Mouse (Mus musculus) G1E (cell line): Measurements from ENCODE around the gene Nploc4. TPM values are rescaled to one million over a fixed set of nuclear protein-coding genes. Genes with fewer than 3 reads are reported as not detected.

Experiments used
- ATAC-seq: 2 replicates; pipeline ENCODE4 v1.8.0; 2016; ENCODE audit warnings: mild to moderate bottlenecking; ENCODE audit not compliant: insufficient number of reproducible peaks, poor library complexity, low FRiP score, severe bottlenecking; ENCODE audit errors: extremely low read depth
- DNase-seq: peaks from one replicate; pipeline ENCODE4 v3.0.0; 2012; ENCODE audit warnings: low spot score
- H3K27me3 ChIP-seq: 2 replicates; pipeline ENCODE4 v1.6.1; 2012; ENCODE audit warnings: mild to moderate bottlenecking, low read length, inconsistent platforms; ENCODE audit not compliant: insufficient read depth
- H3K36me3 ChIP-seq: replicated peaks from 2 replicates; pipeline ENCODE3; 2012; ENCODE audit warnings: mild to moderate bottlenecking, inconsistent platforms
- H3K4me1 ChIP-seq: 2 replicates; pipeline ENCODE4 v1.6.1; 2012; ENCODE audit warnings: low read depth, low read length, inconsistent platforms, mixed read lengths; ENCODE audit not compliant: insufficient read depth
- H3K4me3 ChIP-seq: 2 replicates; pipeline ENCODE4 v1.5.1; 2012; ENCODE audit warnings: low read depth, mild to moderate bottlenecking, inconsistent platforms, low read length, moderate library complexity, mixed read lengths
- H3K9me3 ChIP-seq: replicated peaks from 2 replicates; pipeline ENCODE4 v1.6.1; 2012; ENCODE audit warnings: inconsistent platforms
- CTCF ChIP-seq: IDR thresholded peaks from 2 replicates; pipeline ENCODE4 v1.5.1; 2012; ENCODE audit warnings: low read depth, low read length, inconsistent platforms, mixed read lengths
- GATA1 ChIP-seq: IDR thresholded peaks from 2 replicates; pipeline ENCODE4 v1.6.1; 2012; ENCODE audit warnings: borderline replicate concordance, low read length, inconsistent platforms, mixed read lengths
- GATA2 ChIP-seq: IDR thresholded peaks from 2 replicates; pipeline ENCODE4 v1.6.1; 2012; ENCODE audit warnings: low read depth, low read length, inconsistent platforms, borderline replicate concordance
- POLR2AphosphoS5 ChIP-seq: IDR thresholded peaks from 2 replicates; pipeline ENCODE4 v1.6.1; 2012; ENCODE audit warnings: low read depth, low read length, inconsistent platforms; ENCODE audit not compliant: insufficient replicate concordance
- TAL1 ChIP-seq: conservative IDR thresholded peaks from 2 replicates; pipeline ENCODE4 v1.6.1; 2012; ENCODE audit warnings: low read depth, low read length, inconsistent platforms, mixed read lengths
- polyA plus RNA-seq: library from polyadenylated mRNA; stranded (reverse); fragments of >175 nt; gene quantifications from 2 replicates; pipeline ENCODE4 v1.2.3, GENCODE M21; 2012
- total RNA-seq, 2 experiments: library from RNA; stranded (forward) in 1 of 2; stranded (reverse) in 1 of 2; fragments of 200-1000 nt in 1 of 2; fragments of >200 nt in 1 of 2; fragmentation: Nextera tagmentation in 1 of 2; gene quantifications; 2 replicates each; pipeline ENCODE4 v1.2.3; 2014 to 2017

Gene Nploc4
- total and polyA plus RNA-seq, 3 experiments: 42.7 to 72.4 (median 61.7) TPM

DNA sequence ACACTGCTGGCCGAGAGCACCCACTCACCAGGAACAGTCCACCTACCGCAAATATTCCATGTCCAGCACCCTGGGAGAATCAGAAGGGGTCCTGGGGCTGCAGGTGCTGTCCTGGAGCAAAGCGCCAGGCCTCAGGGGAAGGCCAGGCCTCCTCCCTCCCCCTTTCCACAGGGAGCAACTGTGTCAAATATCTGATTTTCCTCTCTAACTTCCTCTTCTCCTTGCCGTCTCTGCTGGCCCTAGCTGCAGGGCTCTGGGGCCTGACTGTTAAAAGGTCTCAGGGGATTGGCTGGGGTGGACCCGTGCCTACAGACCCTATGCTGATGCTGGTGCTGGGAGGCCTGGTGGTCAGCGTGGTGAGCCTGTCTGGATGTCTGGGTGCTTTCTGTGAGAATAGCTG is 6.6 kb upstream of the Nploc4 start:
- Histone ChIP-seq H3K9me3 (no peaks in the 10 kb centered on the region), H3K4me1 (peaks cover 19% of the 10 kb centered on the region), H3K36me3 (peaks cover 3% of the 10 kb centered on the region), H3K4me3 (no peak overlapping the region), H3K27me3 (peaks cover 29% of the 10 kb centered on the region)
- no peak for ATAC-seq
- no peak for DNase-seq
- TF ChIP-seq TAL1 (no peak), POLR2AphosphoS5 (no peak), CTCF (no peak), GATA2 (no peak), GATA1 (no peak)

DNA sequence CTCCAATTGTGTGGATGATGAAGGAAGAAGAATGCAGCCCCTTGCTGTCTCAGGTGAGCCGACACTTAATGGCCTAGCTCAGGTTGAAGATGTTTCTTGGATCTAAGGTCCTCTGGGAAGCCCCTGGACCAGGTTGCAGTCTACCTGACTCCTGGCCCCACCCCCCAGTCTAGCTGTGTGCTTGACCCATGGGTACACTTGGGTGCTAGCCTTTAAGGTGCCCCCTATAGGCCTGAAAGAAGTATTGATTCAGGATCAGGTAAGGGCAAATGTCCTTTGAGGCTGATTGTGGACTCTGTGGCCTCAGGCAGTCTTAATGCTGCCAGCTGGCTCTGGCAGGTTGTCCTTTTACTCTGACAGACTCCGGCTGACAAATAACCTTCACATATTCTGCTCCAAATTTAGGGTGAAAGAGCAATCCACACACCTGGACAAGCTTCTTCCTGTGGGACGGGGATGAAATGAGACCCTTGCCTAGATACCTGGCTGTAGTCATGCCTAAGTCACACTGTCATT is 5.3 kb upstream of the Nploc4 start:
- H3K4me1 ChIP-seq: peaks cover 19% of the 10 kb centered on the region
- H3K4me3 ChIP-seq: no peak overlapping the region
- TF ChIP-seq CTCF (no peak), GATA1 (no peak), POLR2AphosphoS5 (no peak), TAL1 (no peak), GATA2 (no peak)
- no peak for ATAC-seq
- no peak for DNase-seq
- no peaks in the 10 kb centered on the region for H3K36me3 ChIP-seq
- no peaks in the 10 kb centered on the region for H3K9me3 ChIP-seq
- peaks cover 26% of the 10 kb centered on the region for H3K27me3 ChIP-seq

DNA sequence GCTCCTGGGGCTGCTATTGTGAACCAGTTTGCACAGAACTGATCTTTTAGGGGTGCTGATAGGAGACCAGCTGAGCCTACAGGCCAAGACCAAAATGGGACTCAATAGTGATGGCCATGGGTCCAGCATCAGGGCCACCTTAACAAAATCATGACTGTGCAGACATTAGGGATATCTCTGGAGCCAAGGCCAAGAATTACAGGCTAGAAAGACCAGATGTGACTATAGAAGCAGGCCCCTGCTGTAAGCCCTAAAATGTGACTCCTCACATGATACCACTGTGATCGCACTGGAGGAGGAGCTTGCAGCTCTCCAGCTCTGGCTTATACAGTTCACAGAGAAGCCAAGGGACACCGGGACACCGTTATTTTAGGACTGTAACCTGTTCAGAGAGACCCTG is 4.8 kb upstream of the Nploc4 start, which contains the start of gene Tspan10:
Tspan10 (plus strand) TSS at position 301 of the 400 bp plus-strand sequence.
- TF ChIP-seq POLR2AphosphoS5: no peak
- no peak for TF ChIP-seq GATA1
- no peak for TF ChIP-seq GATA2
- TF ChIP-seq TAL1: no peak
- TF ChIP-seq CTCF: no peak

DNA sequence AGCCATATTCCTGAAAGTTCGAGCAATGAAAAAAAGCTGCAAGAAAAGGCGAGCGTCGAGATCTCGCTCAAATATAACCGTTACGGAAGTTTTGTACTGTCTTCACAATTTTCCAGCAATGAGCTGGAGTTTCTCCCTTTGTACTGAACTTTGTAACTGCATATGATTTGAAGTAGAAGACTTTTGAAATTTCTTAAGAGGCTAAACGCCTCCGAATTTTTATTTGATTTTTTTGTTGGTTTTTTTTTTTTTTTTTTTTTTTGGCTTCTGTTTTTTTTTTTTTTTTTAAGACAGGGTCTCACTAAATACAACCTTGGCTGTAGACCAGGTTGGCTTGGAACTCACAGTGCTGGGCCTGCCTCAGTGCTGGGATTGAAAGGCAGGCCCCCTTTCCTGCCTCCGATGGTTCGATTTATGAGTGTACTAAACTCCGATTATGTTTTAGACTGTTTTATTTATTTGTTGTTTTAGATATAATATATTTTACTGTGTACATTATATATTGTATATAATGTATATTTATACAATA is 413 bp upstream of the Nploc4 start:
- Histone ChIP-seq H3K4me3 (peak overlapping the region; percentile 96), H3K27me3 (no peaks in the 10 kb centered on the region; the same call in 1 of the 2 replicates), H3K36me3 (peaks cover 29% of the 10 kb centered on the region), H3K9me3 (no peaks in the 10 kb centered on the region), H3K4me1 (peaks cover 17% of the 10 kb centered on the region)
- DNase-seq: no peak
- TF ChIP-seq GATA1 (no peak), CTCF (no peak), POLR2AphosphoS5 (no peak), TAL1 (no peak), GATA2 (no peak)
- no peak for ATAC-seq

More for the DNA sequence above, 4.8 kb upstream of the Nploc4 start, which contains the start of gene Tspan10:
- no peak for ATAC-seq
- peaks cover 24% of the 10 kb centered on the region for H3K27me3 ChIP-seq
- no peak within 1 kb of the TSS for H3K4me3 ChIP-seq
- H3K9me3 ChIP-seq: no peaks in the 10 kb centered on the region
- no peak for DNase-seq
- H3K4me1 ChIP-seq: peaks cover 19% of the 10 kb centered on the region
- H3K36me3 ChIP-seq: no peaks in the 10 kb centered on the region

DNA sequence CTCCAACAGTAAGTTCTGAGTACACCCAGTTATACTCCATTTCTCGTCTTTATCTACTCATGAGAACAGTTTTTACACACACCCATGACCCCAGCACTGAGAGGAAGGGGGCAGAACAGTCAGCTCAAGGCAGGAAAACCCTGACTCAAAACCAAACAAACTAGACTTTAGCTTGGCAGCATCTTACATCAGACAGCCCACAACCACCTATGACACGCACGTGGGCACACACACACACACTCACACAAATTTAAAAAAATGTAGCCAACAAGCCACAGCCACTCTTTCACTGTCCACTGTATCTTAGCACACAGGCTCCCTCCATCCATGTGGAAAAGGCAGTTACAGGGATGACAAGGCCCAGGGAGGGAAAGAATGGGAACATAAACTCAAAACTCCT is 10.8 kb downstream of the Nploc4 start:
- ATAC-seq (no peak), DNase-seq (no peak)
- H3K36me3 ChIP-seq: peaks cover 95% of the 10 kb centered on the region
- H3K27me3 ChIP-seq: no peaks in the 10 kb centered on the region
- H3K4me3 ChIP-seq: no peak overlapping the region
- no peaks in the 10 kb centered on the region; the same call in 1 of the 2 replicates for H3K4me1 ChIP-seq
- TF ChIP-seq POLR2AphosphoS5 (no peak), TAL1 (no peak), CTCF (no peak), GATA1 (no peak), GATA2 (no peak)
- H3K9me3 ChIP-seq: no peaks in the 10 kb centered on the region

DNA sequence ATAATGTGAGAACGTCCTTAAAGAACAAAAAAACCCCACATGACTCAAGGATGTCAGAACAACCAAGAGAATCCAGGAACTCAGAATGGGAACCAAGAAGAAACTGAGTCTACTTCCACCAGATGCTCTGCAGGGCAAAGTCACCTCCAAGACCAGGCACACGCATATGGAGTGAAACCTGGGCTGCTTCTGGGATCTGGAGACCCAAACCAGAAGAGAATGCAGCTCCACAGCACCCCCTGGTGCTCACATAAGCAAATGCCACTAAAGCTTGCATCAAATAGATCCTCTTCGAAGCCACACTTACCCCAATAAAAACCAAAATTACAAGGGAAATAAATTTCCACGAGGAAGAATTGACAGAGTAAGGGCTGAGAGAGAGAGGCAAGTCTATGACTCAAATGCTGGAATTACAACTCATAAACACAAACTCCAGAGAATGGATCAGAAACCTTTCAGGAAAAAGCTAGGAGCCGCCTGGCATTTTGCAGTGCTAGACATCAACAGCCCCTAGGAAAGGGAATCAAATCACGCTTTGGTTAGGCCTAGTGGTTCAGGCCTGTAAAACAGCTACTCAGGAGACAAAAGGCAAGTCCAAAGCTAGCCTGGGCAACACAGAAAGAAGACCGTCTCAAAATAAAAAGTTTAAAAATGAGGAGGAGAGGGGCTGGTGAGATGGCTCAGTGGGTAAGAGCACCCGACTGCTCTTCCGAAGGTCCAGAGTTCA is 13.8 kb downstream of the Nploc4 start:
- peaks cover 95% of the 10 kb centered on the region for H3K36me3 ChIP-seq
- no peaks in the 10 kb centered on the region for H3K9me3 ChIP-seq
- H3K27me3 ChIP-seq: no peaks in the 10 kb centered on the region
- no peak for DNase-seq
- TF ChIP-seq CTCF (peak; percentile 73), GATA2 (no peak)
- H3K4me1 ChIP-seq: no peaks in the 10 kb centered on the region; the same call in 1 of the 2 replicates
- no peak for ATAC-seq
- H3K4me3 ChIP-seq: no peak overlapping the region
